Mouse (Mus musculus) heart, postnatal 0 days (tissue): ENCODE data around the gene Camkmt. TPM values are rescaled to one million over a fixed set of nuclear protein-coding genes. Genes with fewer than 3 reads are reported as not detected.

Source experiments
- ATAC-seq: fragments of 200-750 bp; cut with Nextera tagmentation; 2 replicates; pipeline ENCODE4 v1.8.0; 2017; ENCODE audit warnings: low read depth, moderate number of reproducible peaks, moderate library complexity; ENCODE audit not compliant: insufficient read depth
- DNase-seq: peaks from one replicate; pipeline ENCODE4 v3.0.0-alpha.2; 2016; ENCODE audit warnings: low spot score
- H3K27ac ChIP-seq: fragments of 300-500 bp; sonication (generic); 2 replicates; pipeline ENCODE4 v1.5.1; 2014; ENCODE audit warnings: low read depth, mild to moderate bottlenecking
- H3K27me3 ChIP-seq: fragments of 300-500 bp; sonication (generic); 2 replicates; pipeline ENCODE4 v1.6.1; 2014; ENCODE audit warnings: low read length, mixed read lengths; ENCODE audit not compliant: control insufficient read depth, insufficient read depth
- H3K36me3 ChIP-seq: fragments of 300-500 bp; sonication (generic); replicated peaks from 2 replicates; pipeline ENCODE4 v1.6.1; 2014; ENCODE audit warnings: low read length, mixed read lengths; ENCODE audit not compliant: control insufficient read depth, insufficient read depth
- H3K4me1 ChIP-seq: fragments of 300-500 bp; sonication (generic); 2 replicates; pipeline ENCODE4 v1.6.1; 2014; ENCODE audit warnings: antibody characterized with exemption; ENCODE audit not compliant: control insufficient read depth, insufficient read depth
- H3K4me2 ChIP-seq: fragments of 300-500 bp; sonication (generic); 2 replicates; pipeline ENCODE4 v1.6.1; 2014; ENCODE audit warnings: low read depth, mild to moderate bottlenecking, low read length, moderate library complexity
- H3K4me3 ChIP-seq: fragments of 300-500 bp; sonication (generic); 2 replicates; pipeline ENCODE4 v1.5.1; 2014; ENCODE audit warnings: low read depth, low read length
- H3K9ac ChIP-seq: fragments of 300-500 bp; sonication (generic); replicated peaks from 2 replicates; pipeline ENCODE4 v1.6.1; 2014; ENCODE audit warnings: low read depth, low read length, mixed read lengths
- H3K9me3 ChIP-seq: fragments of 300-500 bp; sonication (generic); replicated peaks from 2 replicates; pipeline ENCODE4 v1.6.1; 2016; ENCODE audit warnings: low read length; ENCODE audit not compliant: control insufficient read depth
- CTCF ChIP-seq: IDR thresholded peaks from 2 replicates; pipeline ENCODE4 v1.5.1; 2016; ENCODE audit warnings: antibody characterized with exemption, control low read depth, low read depth
- EP300 ChIP-seq: IDR thresholded peaks from 2 replicates; pipeline ENCODE4 v1.6.1; 2016; ENCODE audit warnings: antibody characterized with exemption, low read depth
- WGBS: fragments of 180-500 bp; shearing (Covaris S2); extraction: QIAGEN DNeasy Blood & Tissue Kit; methylation state at CpG from one replicate; pipeline ENCODE4 v1.1.7; 2014; 5-methylcytosine and 5-hydroxymethylcytosine counted together
- polyA plus RNA-seq: library from polyadenylated mRNA; unstranded; fragments of >200 nt; fragmentation: Nextera tagmentation; extraction: Ambion mirVana; gene quantifications from 2 replicates; pipeline ENCODE4 v1.2.1, GENCODE M21; 2015
- total RNA-seq: library from RNA; depleted of rRNA; stranded (reverse); fragments of >200 nt; gene quantifications from 2 replicates; pipeline ENCODE4 v1.2.3, GENCODE M21; 2014; ENCODE audit warnings: low replicate concordance; rRNA removed

The Camkmt gene
- total and polyA plus RNA-seq, 2 experiments from 2014 or later: 1.7 to 3.4 TPM

- TF ChIP-seq EP300 (no peak), CTCF (no peak)
- Histone ChIP-seq H3K27me3 (peaks cover 33% of the 10 kb centered on the region), H3K9ac (no peak overlapping the region), H3K4me3 (no peak overlapping the region), H3K27ac (no peak overlapping the region), H3K4me1 (no peaks in the 10 kb centered on the region), H3K9me3 (peaks cover 12% of the 10 kb centered on the region; the same call in 1 of the 2 replicates), H3K4me2 (no peak overlapping the region), H3K36me3 (no peaks in the 10 kb centered on the region)
- ATAC-seq: no peak
- WGBS: 77% methylated on average over 6 of the region's 6 CpGs
- no peak for DNase-seq
These were observed 405.5 kb downstream of the Camkmt start for GRCm38 (mm10) chr17:85495871-85496270.

- Histone ChIP-seq H3K36me3 (no peaks in the 10 kb centered on the region), H3K4me1 (no peaks in the 10 kb centered on the region), H3K27me3 (no peaks in the 10 kb centered on the region), H3K4me3 (no peak overlapping the region), H3K27ac (no peak overlapping the region), H3K9me3 (no peaks in the 10 kb centered on the region), H3K9ac (no peak overlapping the region), H3K4me2 (no peak overlapping the region)
- ATAC-seq (no peak), DNase-seq (no peak)
- TF ChIP-seq EP300: no peak
These were observed 414.5 kb downstream of the Camkmt start for GRCm38 (mm10) chr17:85504888-85505287.

GRCm38 (mm10) chr17:85506206-85507088 is 416.1 kb downstream of the Camkmt start:
- no peak for DNase-seq
- WGBS: 76% methylated on average over 15 of the region's 15 CpGs
- Histone ChIP-seq H3K9ac (no peak overlapping the region), H3K27me3 (no peaks in the 10 kb centered on the region), H3K9me3 (no peaks in the 10 kb centered on the region), H3K4me3 (no peak overlapping the region), H3K4me1 (no peaks in the 10 kb centered on the region), H3K36me3 (no peaks in the 10 kb centered on the region), H3K4me2 (no peak overlapping the region), H3K27ac (no peak overlapping the region)
- no peak for ATAC-seq
- TF ChIP-seq EP300: no peak
- no peak for TF ChIP-seq CTCF

GRCm38 (mm10) chr17:85507089-85507460 is 416.7 kb downstream of the Camkmt start:
- Histone ChIP-seq H3K4me1 (no peaks in the 10 kb centered on the region), H3K27me3 (no peaks in the 10 kb centered on the region), H3K4me2 (no peak overlapping the region), H3K36me3 (no peaks in the 10 kb centered on the region), H3K27ac (no peak overlapping the region), H3K4me3 (no peak overlapping the region), H3K9me3 (no peaks in the 10 kb centered on the region), H3K9ac (no peak overlapping the region)
- WGBS: 83% methylated on average over 4 of the region's 4 CpGs
- TF ChIP-seq EP300: no peak
- TF ChIP-seq CTCF: no peak
- DNase-seq: no peak
- ATAC-seq: no peak

Other genes with a start within 250 kb of the Camkmt start
- gene Ppm1b, start 133.8 kb upstream of the Camkmt start, total RNA-seq: 44.6 and 64.3 TPM in 2 replicates
- 46.7 and 49.2 TPM in 2 replicates for gene Ppm1b, start 133.8 kb upstream of the Camkmt start, polyA plus RNA-seq
- gene Slc3a1, start 62.2 kb upstream of the Camkmt start, total RNA-seq: 1.3 TPM in 1 of 2 replicates, not detected in the other
- not detected in 2 replicates for gene Slc3a1, start 62.2 kb upstream of the Camkmt start, polyA plus RNA-seq
- gene Prepl, start 311 bp upstream of the Camkmt start, total RNA-seq: 35.9 and 40.8 TPM in 2 replicates
- gene Prepl, start 311 bp upstream of the Camkmt start, polyA plus RNA-seq: 28.4 and 30.1 TPM in 2 replicates